Mouse (Mus musculus): ENCODE results near the gene Wls. TPM values are rescaled to one million over a fixed set of nuclear protein-coding genes. Genes with fewer than 3 reads are reported as not detected.

The Wls gene
- total RNA-seq (2021): 10 to 100 TPM; 49.4 to 50.4 TPM

DNA sequence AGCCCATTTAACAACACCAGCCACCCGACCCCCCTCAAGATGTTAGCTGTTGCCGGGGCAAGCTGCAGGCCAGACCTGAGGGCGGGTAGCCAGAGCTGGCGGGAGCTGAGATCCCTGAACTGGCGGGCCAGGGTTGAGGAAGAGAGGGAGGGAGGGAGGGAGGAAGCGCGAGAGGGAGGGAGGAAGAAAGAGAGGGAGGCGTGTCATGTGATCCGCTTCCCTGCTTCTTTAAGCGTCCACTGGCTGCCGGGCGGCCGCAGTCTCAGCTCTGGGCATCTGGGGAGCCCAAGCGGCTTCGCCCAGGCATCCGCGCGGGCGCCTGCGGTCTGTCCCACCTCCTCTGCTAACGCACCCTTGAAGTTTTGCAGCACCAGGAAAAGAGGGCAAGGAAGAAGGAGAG is at the start of gene Wls:
TSS of gene Wls (plus strand) at position 192 of the 400 bp plus-strand sequence.
- intact Hi-C loops (cut with DNase I): no loop called here
- peak; percentile 55 for DNase-seq (ENCODE audit: low spot score)

- intact Hi-C loops (cut with DNase I): no loop called here
Observed at GRCm38 (mm10) chr3:159789781-159790180, 49.7 kb upstream of the Wls start.

DNA sequence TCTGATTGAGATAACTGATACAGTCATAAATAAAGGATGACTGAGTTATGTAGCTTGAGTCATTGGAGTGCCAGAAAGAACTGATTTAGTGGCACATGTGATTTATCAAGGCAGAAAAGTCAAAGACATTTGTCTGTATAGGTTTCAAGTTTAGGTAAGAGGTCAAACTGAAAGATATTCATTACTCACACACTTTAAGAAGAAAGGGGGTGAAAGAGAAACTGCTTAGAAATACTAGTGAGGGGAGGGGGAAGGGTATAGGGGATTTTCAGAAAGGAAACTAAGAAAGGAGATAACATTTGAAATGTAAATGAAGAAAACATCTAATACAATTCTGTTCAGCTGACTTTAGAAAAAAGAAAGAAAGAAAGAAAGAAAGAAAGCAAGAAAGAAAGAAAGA is 7.9 kb upstream of the Wls start:
- intact Hi-C loops (cut with DNase I): no loop called here
- DNase-seq (ENCODE audit: low spot score): no peak

More at GRCm38 (mm10) chr3:159789781-159790180, 49.7 kb upstream of the Wls start:
- no peak for DNase-seq (ENCODE audit: low spot score)

DNA sequence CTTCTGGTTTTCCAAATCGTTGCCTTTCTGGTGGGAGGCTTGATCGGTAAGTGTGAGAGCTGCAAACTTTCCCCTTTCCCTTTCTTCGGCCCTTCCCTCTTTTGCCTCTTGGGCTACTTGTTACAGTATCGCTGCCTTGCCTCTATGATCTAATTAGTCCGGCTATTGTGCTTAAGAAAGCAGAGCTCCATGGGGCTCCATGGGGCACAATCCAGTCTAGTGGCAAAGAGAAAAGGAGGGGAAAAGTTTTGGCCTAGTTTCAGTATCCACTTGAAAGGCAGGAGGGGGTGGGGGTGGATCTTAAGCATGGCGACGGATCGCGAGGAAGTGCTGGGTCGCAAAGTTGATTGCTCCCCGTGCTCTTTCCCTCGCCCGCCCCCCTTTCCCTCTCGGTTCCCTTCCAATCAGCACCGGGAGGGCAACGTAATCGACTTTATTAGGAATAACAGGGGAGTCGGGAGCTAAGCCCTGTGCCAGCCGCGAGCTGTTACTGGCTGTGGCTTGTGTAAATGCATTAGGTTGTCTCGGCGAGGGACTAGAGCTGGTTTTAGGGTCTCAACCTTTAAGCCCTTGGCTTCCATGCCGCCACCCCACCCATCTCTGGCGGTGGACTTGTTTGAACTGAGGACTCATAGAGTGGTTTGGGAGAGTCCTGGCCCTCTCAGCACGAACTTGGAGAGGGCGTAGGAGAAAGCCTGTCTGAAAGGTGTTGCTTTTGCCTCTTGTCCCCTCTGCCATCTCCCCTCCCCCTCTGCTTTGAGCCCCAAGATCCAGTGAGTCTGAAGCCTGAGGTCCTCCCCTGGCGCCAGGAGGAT is 737 bp downstream of the Wls start:
- DNase-seq (ENCODE audit: low spot score): peak; percentile 42
- intact Hi-C loops (cut with DNase I): loop anchor here (2.0 kb wide), 1 partner anchor 47 kb away; no protein-coding TSS in a partner anchor

DNA sequence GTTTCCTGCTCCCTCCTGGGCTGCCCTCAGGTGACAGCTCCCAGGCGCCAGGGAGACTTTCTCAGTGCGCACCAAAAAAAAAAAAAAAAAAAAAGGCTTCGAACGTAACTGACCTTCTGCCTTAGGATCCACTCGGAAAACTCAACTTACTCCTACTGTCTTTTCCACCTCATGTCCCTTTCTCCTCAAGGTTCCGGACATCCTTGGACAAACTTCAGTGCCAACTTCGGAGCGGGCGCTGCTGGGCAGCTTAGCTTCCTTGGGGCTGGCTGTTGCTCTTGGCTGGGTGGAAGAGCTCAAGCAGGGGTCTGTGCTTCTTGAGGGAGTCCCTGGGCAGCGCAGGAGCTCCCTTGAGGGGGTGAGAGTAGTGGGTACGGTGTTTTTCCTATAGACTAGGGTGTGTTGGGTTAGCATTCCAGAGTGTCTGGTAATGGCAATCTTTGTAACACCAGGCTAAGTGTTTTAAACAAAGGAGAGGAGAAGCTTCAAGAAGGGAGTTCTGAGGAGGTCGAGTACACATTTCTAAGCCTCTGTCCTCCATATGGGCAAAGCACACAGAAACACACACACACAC is 1.4 kb downstream of the Wls start:
- intact Hi-C loops (cut with DNase I): loop anchor here (2.0 kb wide), 1 partner anchor 46 kb away; no protein-coding TSS in a partner anchor

GRCm38 (mm10) chr3:159841458-159841857 is 2.0 kb downstream of the Wls start:
- intact Hi-C loops (cut with DNase I): loop anchor here (2.0 kb wide), 1 partner anchor 45 kb away; no protein-coding TSS in a partner anchor

More for the DNA sequence above, 1.4 kb downstream of the Wls start:
- peak; percentile 8 for DNase-seq (ENCODE audit: low spot score)

GRCm38 (mm10) chr3:159843135-159843534 is 3.7 kb downstream of the Wls start:
- intact Hi-C loops (cut with DNase I): no loop called here
- DNase-seq (ENCODE audit: low spot score): no peak

More at GRCm38 (mm10) chr3:159841458-159841857, 2.0 kb downstream of the Wls start:
- DNase-seq (ENCODE audit: low spot score): no peak

DNA sequence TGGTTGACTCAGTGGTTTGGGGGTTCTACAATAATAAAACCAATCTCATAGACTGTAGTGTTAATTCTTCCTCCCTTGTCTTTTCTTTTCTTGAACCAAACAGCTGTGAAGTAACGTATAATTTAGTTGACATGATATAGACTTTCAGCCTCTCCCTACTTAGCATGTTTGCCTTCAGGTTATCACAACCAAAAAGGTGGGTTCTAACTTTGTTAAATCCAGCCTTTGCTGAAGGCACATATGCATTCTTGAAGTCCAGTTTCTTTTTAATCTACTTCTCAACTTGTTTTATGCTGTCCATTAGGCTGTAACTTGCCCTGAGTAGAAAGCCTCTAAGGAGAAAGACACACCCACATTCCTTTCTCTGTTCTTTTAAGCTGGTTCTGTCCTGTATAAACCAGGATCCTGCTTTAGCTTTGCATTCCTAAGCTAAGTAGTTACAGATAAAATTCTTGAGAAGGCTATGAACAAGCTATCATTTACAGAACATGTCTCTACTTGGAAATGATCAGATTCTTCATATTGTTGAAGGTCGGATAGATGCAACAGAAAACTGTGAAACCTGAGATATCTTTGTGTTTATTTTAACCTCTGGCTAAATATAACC is 8.0 kb downstream of the Wls start:
- intact Hi-C loops (cut with DNase I): no loop called here
- no peak for DNase-seq (ENCODE audit: low spot score)

- no peak for DNase-seq (ENCODE audit: low spot score)
- intact Hi-C loops (cut with DNase I): no loop called here
Observed at GRCm38 (mm10) chr3:159848156-159848555, 8.7 kb downstream of the Wls start.

DNA sequence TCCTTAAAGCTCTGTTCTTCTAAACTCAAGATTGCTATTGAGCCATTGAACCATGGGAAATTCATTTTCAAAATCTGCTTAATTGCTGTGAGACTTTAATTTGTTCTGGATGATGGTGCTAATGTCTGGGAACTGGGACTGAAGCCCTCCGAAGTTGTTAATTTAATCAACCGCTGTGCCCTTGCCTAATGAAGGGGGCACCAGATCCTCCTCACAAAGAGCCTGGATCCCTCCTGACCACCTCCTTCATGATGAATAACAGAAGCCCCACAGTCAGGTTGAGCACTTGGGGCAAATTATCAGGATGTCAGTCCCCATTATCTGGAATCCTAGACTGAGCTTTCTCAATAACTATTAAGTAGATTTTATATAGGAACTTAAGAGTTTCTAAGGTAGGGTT is 12.0 kb downstream of the Wls start:
- DNase-seq (ENCODE audit: low spot score): no peak
- intact Hi-C loops (cut with DNase I): no loop called here

DNA sequence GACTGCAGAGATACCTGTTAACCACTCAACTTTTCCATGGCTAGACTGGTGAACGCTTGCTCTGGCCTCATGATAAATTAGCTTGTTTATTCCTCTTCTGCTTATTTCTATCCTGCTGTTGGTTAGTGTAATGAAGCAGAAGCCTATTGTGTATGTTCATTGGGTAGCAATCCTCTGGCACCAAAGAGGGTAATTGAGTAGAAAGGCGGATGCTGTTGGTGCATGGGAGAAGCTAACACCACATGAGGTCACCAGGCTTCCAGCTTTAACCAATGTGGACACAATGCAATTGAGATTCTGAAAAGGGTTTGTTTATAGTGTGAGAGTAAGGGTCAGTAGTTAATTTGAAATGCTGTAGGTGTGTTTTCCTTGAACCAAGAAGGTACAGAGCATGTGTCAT is 12.5 kb downstream of the Wls start:
- no peak for DNase-seq (ENCODE audit: low spot score)

DNA sequence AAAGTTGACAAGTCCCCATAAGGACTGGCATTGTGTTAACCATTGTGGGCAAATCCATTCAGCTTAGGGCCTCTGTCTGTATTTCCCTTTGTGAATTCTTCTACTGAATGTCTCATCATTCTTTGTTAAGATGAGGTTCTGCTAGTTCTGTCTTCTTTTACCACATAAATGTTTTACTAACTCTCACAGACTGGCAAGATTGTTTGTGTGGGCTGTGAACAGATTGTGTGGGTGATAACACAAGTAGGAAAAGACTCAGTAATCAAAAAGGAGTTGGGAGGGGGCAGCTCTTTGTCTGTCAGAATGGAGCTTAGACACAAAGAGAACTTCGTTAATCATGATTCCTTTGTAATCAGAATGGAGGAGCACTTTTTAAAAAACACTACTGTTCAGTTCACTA is 17.6 kb downstream of the Wls start:
- intact Hi-C loops (cut with DNase I): no loop called here
- no peak for DNase-seq (ENCODE audit: low spot score)

More for the DNA sequence above, 12.5 kb downstream of the Wls start:
- intact Hi-C loops (cut with DNase I): no loop called here

DNA sequence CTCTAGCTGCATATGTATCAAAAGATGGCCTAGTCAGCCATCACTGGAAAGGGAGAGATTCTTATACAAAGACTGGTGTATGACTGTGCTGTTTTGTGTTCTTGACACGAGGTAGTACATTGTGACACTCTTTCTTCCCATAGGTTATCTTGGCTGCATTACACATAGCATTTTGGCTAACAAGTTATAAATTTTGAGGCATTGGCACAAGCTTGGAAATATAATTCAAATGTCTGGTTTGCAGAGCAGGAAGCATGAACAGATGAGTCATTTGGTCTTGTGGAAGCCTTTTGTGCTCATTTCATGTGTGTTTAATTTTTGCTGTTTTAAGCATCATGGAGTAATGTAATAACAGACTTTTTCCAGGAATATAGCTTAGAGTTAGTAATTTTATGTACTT is 26.2 kb downstream of the Wls start:
- DNase-seq (ENCODE audit: low spot score): no peak
- intact Hi-C loops (cut with DNase I): no loop called here

DNA sequence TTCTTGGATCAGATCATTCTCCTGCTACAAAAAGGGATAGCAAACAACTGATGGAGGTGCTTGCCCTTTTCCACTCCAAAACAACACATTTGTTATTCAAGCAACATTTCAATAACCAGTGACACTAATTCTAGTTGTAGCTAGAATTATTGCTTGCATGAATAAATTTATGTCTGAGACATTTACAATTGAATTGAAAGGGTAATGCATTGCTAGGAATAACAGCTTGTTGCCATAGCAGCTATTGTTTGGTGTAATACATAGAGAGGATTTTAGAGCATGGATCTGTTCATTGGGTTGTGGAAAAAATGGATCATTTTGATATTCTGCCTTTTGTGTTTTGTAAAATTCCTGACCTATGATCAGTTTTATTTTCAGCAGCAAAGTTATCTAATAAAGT is 39.5 kb downstream of the Wls start:
- intact Hi-C loops (cut with DNase I): no loop called here
- DNase-seq (ENCODE audit: low spot score): no peak

DNA sequence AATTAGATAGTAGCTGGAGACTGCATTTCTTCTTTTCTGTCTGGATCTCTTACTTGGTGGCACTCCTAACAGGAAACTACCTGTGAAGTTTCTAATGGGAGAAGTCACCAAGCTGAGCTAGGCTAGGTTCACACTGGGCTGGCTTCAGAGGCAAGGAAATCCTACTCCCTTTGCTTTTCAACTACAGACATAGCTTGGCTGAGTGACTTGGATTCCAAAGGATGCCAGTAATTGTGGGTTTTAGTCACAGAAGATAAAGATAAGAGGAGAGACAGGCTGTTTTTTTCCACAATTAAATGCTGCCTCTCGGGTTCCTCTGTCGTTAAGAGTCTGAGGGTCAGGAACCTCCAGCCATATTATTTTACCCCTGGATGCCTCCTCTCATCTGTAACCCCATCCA is 43.9 kb downstream of the Wls start:
- intact Hi-C loops (cut with DNase I): no loop called here
- no peak for DNase-seq (ENCODE audit: low spot score)

DNA sequence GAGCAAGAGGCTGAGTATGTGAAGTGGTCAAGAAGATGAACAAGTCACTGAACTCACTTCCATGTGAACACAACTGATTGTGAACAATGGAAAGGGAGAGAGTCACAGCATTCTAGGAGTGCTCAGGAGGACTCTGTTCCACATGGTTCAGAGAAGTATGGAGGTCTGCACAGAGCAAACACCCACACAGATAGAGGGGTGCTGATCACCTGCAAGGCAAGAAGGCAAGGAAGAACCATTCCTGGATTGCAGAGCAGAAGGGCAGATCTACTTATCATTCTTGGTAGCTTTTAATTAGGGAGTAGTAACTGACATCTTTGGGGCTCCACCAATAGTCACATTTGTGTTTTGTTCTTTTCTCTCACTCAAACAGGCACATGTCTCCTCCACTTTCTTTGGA is 45.3 kb downstream of the Wls start:
- no peak for DNase-seq (ENCODE audit: low spot score)
- intact Hi-C loops (cut with DNase I): no loop called here

DNA sequence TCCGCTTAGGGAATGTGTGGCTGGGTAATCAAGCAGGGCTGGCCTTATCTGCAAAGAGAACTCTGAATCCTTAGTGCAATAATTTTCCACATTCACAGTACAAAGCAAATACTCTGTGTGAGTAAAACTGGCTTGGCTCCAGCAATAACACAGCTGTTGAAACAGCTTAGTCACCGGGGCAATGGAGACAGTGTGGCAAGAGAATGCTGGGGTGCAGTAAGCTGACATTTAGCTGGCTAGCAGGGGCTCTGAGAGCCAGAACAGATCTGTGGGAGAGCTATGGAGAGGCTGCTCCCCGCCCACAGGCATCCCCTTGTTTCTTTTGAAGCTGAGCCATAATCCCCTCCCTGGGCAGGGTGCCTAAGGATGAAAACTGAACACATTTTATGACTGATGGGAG is 45.8 kb downstream of the Wls start:
- DNase-seq (ENCODE audit: low spot score): peak; percentile 73
- intact Hi-C loops (cut with DNase I): no loop called here

DNA sequence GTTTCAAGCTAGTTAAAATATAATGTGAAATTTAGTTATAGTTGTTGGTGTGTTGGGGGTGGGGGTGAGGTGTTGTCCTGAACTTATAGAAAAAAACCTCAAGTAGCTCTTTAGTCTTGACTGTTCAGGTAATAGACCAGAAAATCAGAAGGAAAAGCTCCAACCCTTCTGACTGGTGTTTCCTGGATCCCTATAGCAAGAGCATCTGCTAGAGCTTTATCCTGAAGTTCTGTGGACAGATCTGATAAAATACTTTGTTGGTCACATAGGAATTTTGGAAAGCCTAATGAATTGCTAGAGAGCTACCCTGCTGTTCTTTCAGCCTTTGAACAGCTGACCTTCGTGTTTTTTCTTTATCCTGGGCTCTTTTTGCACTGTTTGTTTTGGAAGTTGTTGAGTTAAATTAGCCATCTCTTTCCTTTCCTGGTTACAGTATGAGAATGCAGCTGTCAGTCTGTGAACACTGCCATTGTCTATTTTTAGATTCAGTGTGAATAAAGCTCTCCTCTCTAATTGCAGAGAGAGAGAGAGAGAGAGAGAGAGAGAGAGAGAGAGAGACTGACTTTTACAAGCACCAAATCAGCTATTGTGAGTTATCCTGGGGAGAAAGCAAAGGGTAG is 46.4 kb downstream of the Wls start:
- no peak for DNase-seq (ENCODE audit: low spot score)
- intact Hi-C loops (cut with DNase I): loop anchor here (2.0 kb wide), 1 partner anchor 45 kb away; no protein-coding TSS in a partner anchor

DNA sequence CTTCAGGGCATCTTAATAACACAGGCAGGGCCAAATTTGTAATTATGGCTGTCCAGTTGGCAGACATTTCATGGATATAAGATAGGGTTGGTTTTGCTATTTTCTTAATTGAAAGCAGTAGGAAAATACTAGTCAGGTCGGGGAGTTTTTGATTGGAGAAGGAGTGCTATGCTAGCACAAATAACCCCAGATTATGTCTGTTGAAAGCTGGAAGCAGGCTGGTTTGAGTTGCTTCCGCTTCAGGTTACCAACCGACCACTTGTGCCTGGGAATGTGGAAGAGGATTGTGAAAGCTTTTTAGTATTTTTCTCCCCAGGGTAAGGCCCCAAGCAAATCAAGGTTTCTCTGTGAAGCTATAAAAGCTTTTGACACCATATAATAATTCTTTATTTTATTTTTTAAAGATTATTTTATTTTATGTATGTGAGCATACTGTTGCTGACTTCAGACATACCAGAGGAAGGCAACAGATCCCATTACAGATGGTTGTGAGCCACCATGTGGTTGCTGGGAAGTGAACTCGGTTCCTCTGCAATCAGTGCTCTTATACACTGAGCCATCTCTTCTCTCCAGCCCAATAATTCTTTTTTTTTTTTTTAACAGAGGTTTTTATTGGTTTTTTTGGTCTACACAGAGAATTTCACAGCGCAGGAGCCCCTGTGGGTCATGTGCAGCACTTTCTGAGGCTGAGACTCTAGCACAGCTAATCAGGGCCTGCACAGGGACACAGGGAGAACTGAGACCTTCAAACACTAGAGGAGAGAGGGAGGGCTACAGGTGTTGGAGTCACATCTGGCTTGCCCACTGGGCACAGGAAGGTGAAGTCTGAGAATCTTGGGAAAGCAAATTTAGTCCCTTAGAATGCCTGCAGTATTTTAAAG is 50.9 kb downstream of the Wls start:
- no peak for DNase-seq (ENCODE audit: low spot score)
- intact Hi-C loops (cut with DNase I): no loop called here
